Mouse (Mus musculus) ES-Bruce4 (cell line): Measurements from ENCODE around the gene Mgme1. TPM values are rescaled to one million over a fixed set of nuclear protein-coding genes. Genes with fewer than 3 reads are reported as not detected.

Source experiments
- H3K27ac ChIP-seq: 2 replicates; pipeline ENCODE4 v1.5.1; 2012; ENCODE audit warnings: low read length, inconsistent platforms; ENCODE audit not compliant: insufficient read depth
- H3K27me3 ChIP-seq: 2 replicates; pipeline ENCODE4 v1.6.1; 2012; ENCODE audit warnings: mild to moderate bottlenecking, low read length, inconsistent platforms; ENCODE audit not compliant: control insufficient read depth, poor library complexity, insufficient read depth, severe bottlenecking
- H3K36me3 ChIP-seq: 2 replicates; pipeline ENCODE4 v1.6.1; 2012; ENCODE audit warnings: inconsistent platforms, mild to moderate bottlenecking, low read length, moderate library complexity; ENCODE audit not compliant: control insufficient read depth, poor library complexity, insufficient read depth, severe bottlenecking
- H3K4me1 ChIP-seq: one replicate; pipeline ENCODE4 v1.8.1; 2011; ENCODE audit warnings: low read length; ENCODE audit not compliant: control insufficient read depth, insufficient read depth
- H3K4me3 ChIP-seq: 2 replicates; pipeline ENCODE4 v1.5.1; 2011; ENCODE audit warnings: low read depth, mild to moderate bottlenecking, low read length
- H3K9ac ChIP-seq: 2 replicates; pipeline ENCODE4 v1.6.1; 2012; ENCODE audit warnings: low read depth, mild to moderate bottlenecking, inconsistent platforms; ENCODE audit not compliant: poor library complexity, severe bottlenecking
- H3K9me3 ChIP-seq: replicated peaks from 2 replicates; pipeline ENCODE4 v1.6.1; 2012; ENCODE audit warnings: mild to moderate bottlenecking, low read length, inconsistent platforms; ENCODE audit not compliant: control insufficient read depth, poor library complexity, insufficient read depth, severe bottlenecking
- CTCF ChIP-seq: IDR thresholded peaks from one replicate; pipeline ENCODE4 v1.8.1; 2011; ENCODE audit warnings: low read depth, low read length
- EP300 ChIP-seq: IDR thresholded peaks from 2 replicates; pipeline ENCODE4 v1.6.1; 2011; ENCODE audit warnings: low read depth, low read length; ENCODE audit not compliant: insufficient read depth
- POLR2A ChIP-seq: IDR thresholded peaks from one replicate; pipeline ENCODE4 v1.8.1; 2011; ENCODE audit warnings: low read length; ENCODE audit not compliant: insufficient read depth
- polyA plus RNA-seq: library from polyadenylated mRNA; stranded (reverse); fragments of >200 nt; gene quantifications from 2 replicates; pipeline ENCODE4 v1.2.4, GENCODE M21; 2011; ENCODE audit warnings: low read depth; ENCODE audit not compliant: missing spikeins, insufficient read depth, insufficient read length

The Mgme1 gene
- polyA plus RNA-seq, 1 experiment = 35.8 TPM

- no peak for TF ChIP-seq POLR2A
- no peak for TF ChIP-seq EP300
- no peak for TF ChIP-seq CTCF
- Histone ChIP-seq H3K9ac (peak overlapping the region; percentile 98), H3K4me1 (peaks cover 3% of the 10 kb centered on the region), H3K36me3 (peaks cover 62% of the 10 kb centered on the region), H3K9me3 (no peaks in the 10 kb centered on the region; the same call in 1 of the 2 replicates), H3K4me3 (peak overlapping the region; percentile 92), H3K27ac (peak overlapping the region; percentile 59), H3K27me3 (no peaks in the 10 kb centered on the region)
Observed at GRCm38 (mm10) chr2:144269679-144270475, 586 bp upstream of the Mgme1 start.

- Histone ChIP-seq H3K4me3 (peak overlapping the region; percentile 32), H3K36me3 (peaks cover 59% of the 10 kb centered on the region), H3K4me1 (peaks cover 3% of the 10 kb centered on the region), H3K9ac (peak overlapping the region; percentile 98), H3K9me3 (no peaks in the 10 kb centered on the region; the same call in 1 of the 2 replicates), H3K27ac (no peak overlapping the region), H3K27me3 (no peaks in the 10 kb centered on the region)
- TF ChIP-seq EP300 = no peak
- no peak for TF ChIP-seq CTCF
- TF ChIP-seq POLR2A = no peak
Observed at GRCm38 (mm10) chr2:144272088-144272487, 1.6 kb downstream of the Mgme1 start.

GRCm38 (mm10) chr2:144274741-144275140 is 4.3 kb downstream of the Mgme1 start:
- Histone ChIP-seq H3K4me3 (no peak overlapping the region), H3K9me3 (no peaks in the 10 kb centered on the region), H3K27me3 (no peaks in the 10 kb centered on the region), H3K4me1 (peaks cover 5% of the 10 kb centered on the region), H3K36me3 (peaks cover 56% of the 10 kb centered on the region), H3K9ac (no peak overlapping the region), H3K27ac (no peak overlapping the region)
- TF ChIP-seq CTCF = no peak
- TF ChIP-seq POLR2A = no peak
- no peak for TF ChIP-seq EP300

GRCm38 (mm10) chr2:144276885-144277284 is 6.4 kb downstream of the Mgme1 start:
- H3K9ac ChIP-seq = no peak overlapping the region
- H3K27me3 ChIP-seq = no peaks in the 10 kb centered on the region
- peaks cover 6% of the 10 kb centered on the region for H3K4me1 ChIP-seq
- H3K36me3 ChIP-seq = peaks cover 56% of the 10 kb centered on the region
- no peaks in the 10 kb centered on the region for H3K9me3 ChIP-seq
- no peak for TF ChIP-seq EP300
- no peak for TF ChIP-seq POLR2A
- no peak overlapping the region for H3K4me3 ChIP-seq
- no peak overlapping the region for H3K27ac ChIP-seq

- Histone ChIP-seq H3K27ac (no peak overlapping the region), H3K9me3 (no peaks in the 10 kb centered on the region), H3K36me3 (peaks cover 38% of the 10 kb centered on the region), H3K4me1 (peaks cover 3% of the 10 kb centered on the region), H3K9ac (no peak overlapping the region), H3K27me3 (no peaks in the 10 kb centered on the region), H3K4me3 (no peak overlapping the region)
- TF ChIP-seq POLR2A (no peak), CTCF (no peak), EP300 (no peak)
Observed at GRCm38 (mm10) chr2:144279742-144280141, 9.3 kb downstream of the Mgme1 start.

- H3K9me3 ChIP-seq = no peaks in the 10 kb centered on the region
- TF ChIP-seq POLR2A (no peak), EP300 (no peak)
- H3K4me1 ChIP-seq = peaks cover 3% of the 10 kb centered on the region
Observed at GRCm38 (mm10) chr2:144280568-144280967, 10.1 kb downstream of the Mgme1 start.

More at GRCm38 (mm10) chr2:144280568-144280967, 10.1 kb downstream of the Mgme1 start:
- Histone ChIP-seq H3K9ac (no peak overlapping the region), H3K4me3 (no peak overlapping the region), H3K36me3 (peaks cover 35% of the 10 kb centered on the region), H3K27me3 (no peaks in the 10 kb centered on the region), H3K27ac (no peak overlapping the region)
